ENCODE assay signal across 28 mouse cellular contexts in the genomic region with DNA sequence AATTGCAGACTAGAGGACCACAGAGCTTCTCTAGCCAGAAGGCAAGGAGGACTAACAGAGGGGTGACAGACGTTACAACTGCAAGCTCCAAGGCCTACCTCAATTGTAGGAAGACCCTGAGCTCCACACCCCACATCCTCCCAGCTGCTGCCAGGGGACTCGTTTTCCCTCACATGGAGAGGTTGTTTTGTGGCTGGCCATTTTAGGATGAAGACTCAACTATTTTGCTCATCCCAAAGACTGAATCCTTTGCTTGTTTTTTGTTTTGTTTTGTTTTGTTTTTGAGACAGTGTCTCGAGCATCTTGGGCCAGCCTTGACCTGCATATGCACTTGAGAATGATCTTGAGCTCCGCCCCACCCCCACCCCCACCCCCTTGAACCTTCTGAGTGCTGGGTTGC. TPM values are rescaled to one million over a fixed set of nuclear protein-coding genes. Genes with fewer than 3 reads are reported as not detected.
DNase-seq lines count a peak whose midpoint lies in the region; ATAC-seq and TF ChIP-seq lines count a peak whose summit lies in the region.
"Had no signal": no experiment of that assay in that cellular context is flagged by ENCODE, and none has a peak within 500 bp of the region (broad histone marks: within the 10 kb centered on the region; RNA-seq: fewer than 3 reads in every experiment).

Gene Gm47289 (plus strand): TSS at position 301 of the 400 bp plus-strand sequence.

- peaks cover 13% of the 10 kb centered on the region for H3K36me3 ChIP-seq in liver, adult 2 months (ENCODE audit: control insufficient read depth, insufficient read depth, low read length)
- no peaks in the 10 kb centered on the region; the same call in 1 of the 2 replicates for H3K36me3 ChIP-seq in liver, postnatal 0 days (replicated peaks; ENCODE audit: insufficient read depth, low read length)
- H3K36me3 ChIP-seq in liver, embryonic 11.5 days (ENCODE audit: control insufficient read depth, insufficient read depth, low read length), result no peaks in the 10 kb centered on the region
- no peaks in the 10 kb centered on the region for H3K36me3 ChIP-seq in megakaryocyte, embryonic 14.5 days (replicated peaks; ENCODE audit: low read length)
- H3K36me3 ChIP-seq in midbrain, embryonic 11.5 days (ENCODE audit: control insufficient read depth, insufficient read depth, low read length), result no peaks in the 10 kb centered on the region
- no peaks in the 10 kb centered on the region for H3K36me3 ChIP-seq in midbrain, embryonic 13.5 days
- H3K36me3 ChIP-seq: G1E had no signal

- DNase-seq in liver, adult 2 months (ENCODE audit: extremely low read depth, low read depth, low spot score), result no peak
- no peak for DNase-seq in liver
- DNase-seq in liver, postnatal 0 days, result no peak
- DNase-seq in liver, embryonic 11.5 days (ENCODE audit: low spot score), result no peak
- peak; percentile 4 for DNase-seq in midbrain, embryonic 11.5 days (ENCODE audit: low spot score, missing footprints)
- DNase-seq: adrenal gland, adult 2 months; adrenal gland, adult 8-10 months; adrenal gland, postnatal 10 days; adrenal gland, postnatal 14 days; adrenal gland, postnatal 25 days; adrenal gland, postnatal 36 days; B cell, adult 2 months; cerebellum, adult 11 months; cerebellum, adult 11-12 months had no signal

- H3K27ac ChIP-seq in liver, adult 2 months (replicated peaks; ENCODE audit: insufficient read depth, low read depth, low read length), result peak within 1 kb of the TSS; percentile 80
- H3K27ac ChIP-seq in liver, postnatal 0 days (ENCODE audit: low read depth), result peak within 1 kb of the TSS; percentile 57
- no peak within 1 kb of the TSS for H3K27ac ChIP-seq in liver, embryonic 11.5 days (ENCODE audit: low read depth, low read length)
- no peak within 1 kb of the TSS for H3K27ac ChIP-seq in midbrain, embryonic 11.5 days (ENCODE audit: low read depth, low read length)
- H3K27ac ChIP-seq in midbrain, embryonic 13.5 days, result no peak within 1 kb of the TSS

- no peak for TF ChIP-seq EP300 in liver, postnatal 0 days (IDR thresholded peaks at IDR 0.05; ENCODE audit: low read depth)

- H3K9me3 ChIP-seq in liver, postnatal 0 days (ENCODE audit: low read length), result no peaks in the 10 kb centered on the region
- H3K9me3 ChIP-seq in liver, embryonic 11.5 days (ENCODE audit: control insufficient read depth, low read length), result no peaks in the 10 kb centered on the region
- no peaks in the 10 kb centered on the region for H3K9me3 ChIP-seq in megakaryocyte, embryonic 14.5 days
- H3K9me3 ChIP-seq in midbrain, embryonic 11.5 days (ENCODE audit: control insufficient read depth, low read length), result no peaks in the 10 kb centered on the region
- no peaks in the 10 kb centered on the region for H3K9me3 ChIP-seq in midbrain, embryonic 13.5 days

- no peak within 1 kb of the TSS for H3K4me3 ChIP-seq in liver, adult 2 months (ENCODE audit: insufficient read depth, low read depth, low read length)
- H3K4me3 ChIP-seq in liver, postnatal 0 days (ENCODE audit: low read depth, low read length), result no peak within 1 kb of the TSS
- no peak within 1 kb of the TSS for H3K4me3 ChIP-seq in liver, embryonic 11.5 days (ENCODE audit: low read depth, low read length)
- H3K4me3 ChIP-seq in megakaryocyte, embryonic 14.5 days (replicated peaks), result peak within 1 kb of the TSS; percentile 8
- H3K4me3 ChIP-seq in midbrain, embryonic 11.5 days (ENCODE audit: low read depth, low read length), result no peak within 1 kb of the TSS
- no peak within 1 kb of the TSS for H3K4me3 ChIP-seq in midbrain, embryonic 13.5 days (replicated peaks)

- H3K4me1 ChIP-seq in liver, adult 2 months (ENCODE audit: control insufficient read depth, insufficient read depth, low read length), result peaks cover 34% of the 10 kb centered on the region
- peaks cover 10% of the 10 kb centered on the region for H3K4me1 ChIP-seq in liver, postnatal 0 days (ENCODE audit: insufficient read depth)
- no peaks in the 10 kb centered on the region for H3K4me1 ChIP-seq in liver, embryonic 11.5 days (replicated peaks; ENCODE audit: control insufficient read depth, insufficient read depth, low read length)
- H3K4me1 ChIP-seq in megakaryocyte, embryonic 14.5 days, result peaks cover 13% of the 10 kb centered on the region
- H3K4me1 ChIP-seq in midbrain, embryonic 11.5 days (ENCODE audit: control insufficient read depth, insufficient read depth, low read length), result no peaks in the 10 kb centered on the region; the same call in 1 of the 2 replicates
- H3K4me1 ChIP-seq in midbrain, embryonic 13.5 days (replicated peaks), result no peaks in the 10 kb centered on the region

- ATAC-seq in liver, postnatal 0 days, result no peak
- no peak for ATAC-seq in liver, embryonic 11.5 days (replicated peaks; ENCODE audit: low FRiP score)
- ATAC-seq in megakaryocyte, adult 5-6 weeks (ENCODE audit: poor library complexity, severe bottlenecking), result no peak
- no peak for ATAC-seq in midbrain, embryonic 11.5 days (ENCODE audit: low FRiP score)
- no peak for ATAC-seq in midbrain, embryonic 13.5 days
- ATAC-seq: activated CD4-positive, CD25-positive, alpha-beta regulatory T cell, adult 4 months; CD4-positive, CD25-positive, alpha-beta regulatory T cell, adult 4 months; Patski had no signal

- TF ChIP-seq CTCF in liver, adult 2 months (IDR thresholded peaks at IDR 0.05; ENCODE audit: low read depth, low read length), result no peak
- TF ChIP-seq CTCF in liver, postnatal 0 days (IDR thresholded peaks at IDR 0.05; ENCODE audit: low read depth), result no peak

- H3K79me2 ChIP-seq in liver, adult 2 months (ENCODE audit: control insufficient read depth, insufficient read depth, low read length), result no peaks in the 10 kb centered on the region

- no peak within 1 kb of the TSS for H3K9ac ChIP-seq in liver, adult 2 months (ENCODE audit: low read depth, low read length)
- H3K9ac ChIP-seq in liver, postnatal 0 days (replicated peaks), result no peak within 1 kb of the TSS
- H3K9ac ChIP-seq in liver, embryonic 11.5 days (ENCODE audit: low read depth, low read length), result no peak within 1 kb of the TSS
- H3K9ac ChIP-seq in midbrain, embryonic 11.5 days (ENCODE audit: low read length), result no peak within 1 kb of the TSS
- no peak within 1 kb of the TSS for H3K9ac ChIP-seq in midbrain, embryonic 13.5 days (replicated peaks)

- H3K4me2 ChIP-seq in liver, postnatal 0 days (ENCODE audit: low read depth, low read length), result no peak within 1 kb of the TSS
- H3K4me2 ChIP-seq in liver, embryonic 11.5 days, result no peak within 1 kb of the TSS
- H3K4me2 ChIP-seq in midbrain, embryonic 11.5 days, result no peak within 1 kb of the TSS
- H3K4me2 ChIP-seq in midbrain, embryonic 13.5 days (replicated peaks), result no peak within 1 kb of the TSS

- 74% methylated on average over 4 of the region's 4 CpGs for WGBS in liver, adult 2 months
- WGBS in liver, postnatal 0 days (ENCODE audit: insufficient replicate concordance), result 45% methylated on average over 4 of the region's 4 CpGs
- 41% methylated on average over 4 of the region's 4 CpGs for WGBS in liver, embryonic 11.5 days
- WGBS in midbrain, embryonic 11.5 days, result 59% methylated on average over 4 of the region's 4 CpGs
- 60% methylated on average over 4 of the region's 4 CpGs for WGBS in midbrain, embryonic 13.5 days

- no peaks in the 10 kb centered on the region for H3K27me3 ChIP-seq in liver, adult 2 months (ENCODE audit: control insufficient read depth, insufficient read depth, low read length)
- 0 out of 2 replicates have a peak, but pooled peaks cover 3% of the 10 kb centered on the region for H3K27me3 ChIP-seq in liver, postnatal 0 days (ENCODE audit: insufficient read depth, low read length)
- H3K27me3 ChIP-seq in liver, embryonic 11.5 days (replicated peaks; ENCODE audit: control insufficient read depth, insufficient read depth, low read length), result peaks cover 22% of the 10 kb centered on the region
- H3K27me3 ChIP-seq in megakaryocyte, embryonic 14.5 days (replicated peaks), result peaks cover 64% of the 10 kb centered on the region
- peaks cover 7% of the 10 kb centered on the region for H3K27me3 ChIP-seq in midbrain, embryonic 11.5 days (ENCODE audit: control insufficient read depth, insufficient read depth, low read length)
- H3K27me3 ChIP-seq in midbrain, embryonic 13.5 days, result peaks cover 24% of the 10 kb centered on the region
- H3K27me3 ChIP-seq: Patski had no signal

- TF ChIP-seq POLR2A in liver, adult 2 months (IDR thresholded peaks at IDR 0.05; ENCODE audit: extremely low read depth, insufficient read depth, low read length), result no peak

RNA-seq across cellular contexts. Expression of gene Gm47289, which starts in this region (rescaled TPM):
- total RNA-seq in liver, adult 2 months (2014; rRNA removed), result 0.07 TPM in 1 of 2 replicates, not detected in the other
- not detected in 2 replicates for polyA plus RNA-seq in liver, adult 2 months (2012; rRNA removed)
- polyA plus RNA-seq in liver, postnatal 0 days (2015; fragmentation: Nextera tagmentation; extraction: Ambion mirVana), result not detected in 2 replicates
- not detected in 2 replicates for polyA plus RNA-seq in liver, embryonic 11.5 days (2014; fragmentation: Nextera tagmentation; extraction: Ambion mirVana)
- polyA plus RNA-seq in megakaryocyte, embryonic 14.5 days (2012; ENCODE audit: insufficient read depth, low replicate concordance), result not detected in 2 replicates
- total RNA-seq in megakaryocyte, adult 5-6 weeks (2015), result not detected in 2 replicates
- total RNA-seq in megakaryocyte, adult 5-6 weeks (2017), result not detected in 2 replicates
- polyA plus RNA-seq in midbrain, embryonic 11.5 days (2014; fragmentation: Nextera tagmentation; extraction: Ambion mirVana), result not detected in 2 replicates
- not detected in 2 replicates for polyA plus RNA-seq in midbrain, embryonic 13.5 days (2015; fragmentation: Nextera tagmentation; extraction: Ambion mirVana)
- total RNA-seq: adrenal gland, adult 18-20 months; adrenal gland, adult 2 months; adrenal gland, adult 8-10 months; adrenal gland, postnatal 10 days; adrenal gland, postnatal 14 days; adrenal gland, postnatal 25 days; adrenal gland, postnatal 36 days; adrenal gland, postnatal 4 days; CH12.LX; ES-E14; MEL had no signal
- polyA plus RNA-seq: adrenal gland, adult 2 months; brain, embryonic 14.5 days; C2C12; CD4-positive, CD25-positive, alpha-beta regulatory T cell, adult 4 months; G1E; Patski had no signal

Comparison
In these comparisons a context has a peak if more than half of its experiments do, and no peak if none do; other contexts are left out.
1. H3K27ac ChIP-seq: peak in liver, adult 2 months (single experiment) and liver, postnatal 0 days (single experiment); none in liver, embryonic 11.5 days (single experiment), midbrain, embryonic 11.5 days (single experiment) and midbrain, embryonic 13.5 days (single experiment).
2. Peak in DNase-seq in midbrain, embryonic 11.5 days; RNA of the gene not detected or under 1 TPM.